Mouse (Mus musculus) gastrocnemius, adult 2 months (tissue): ENCODE results near the gene B230219D22Rik. TPM values are rescaled to one million over a fixed set of nuclear protein-coding genes. Genes with fewer than 3 reads are reported as not detected.

Source experiments
- DNase-seq: peaks from one replicate; pipeline ENCODE4 v3.0.0; 2022
- H3K27ac ChIP-seq: fragments of 200-600 bp; 2 replicates; pipeline ENCODE4 v1.8.1; 2022; ENCODE audit warnings: mild to moderate bottlenecking
- H3K4me3 ChIP-seq: fragments of 200-600 bp; 2 replicates; pipeline ENCODE4 v1.8.1; 2022; ENCODE audit warnings: mild to moderate bottlenecking, moderate library complexity
- CTCF ChIP-seq: fragments of 200-600 bp; IDR thresholded peaks from 2 replicates; pipeline ENCODE4 v1.8.1; 2022; ENCODE audit warnings: antibody characterized with exemption, mild to moderate bottlenecking, moderate library complexity
- intact Hi-C: fragments of 180-260 bp; cut with DNase I; formaldehyde crosslinking; loops from one replicate; pipeline ENCODE4 v1.15.1; 2025
- total RNA-seq, 2 experiments: library from RNA; stranded (reverse); gene quantifications; 2 replicates each; pipeline ENCODE4 v1.2.3; 2021

Gene B230219D22Rik
- total RNA-seq, 2 experiments from 2014 or later: 29.4 to 33.2 TPM

DNA sequence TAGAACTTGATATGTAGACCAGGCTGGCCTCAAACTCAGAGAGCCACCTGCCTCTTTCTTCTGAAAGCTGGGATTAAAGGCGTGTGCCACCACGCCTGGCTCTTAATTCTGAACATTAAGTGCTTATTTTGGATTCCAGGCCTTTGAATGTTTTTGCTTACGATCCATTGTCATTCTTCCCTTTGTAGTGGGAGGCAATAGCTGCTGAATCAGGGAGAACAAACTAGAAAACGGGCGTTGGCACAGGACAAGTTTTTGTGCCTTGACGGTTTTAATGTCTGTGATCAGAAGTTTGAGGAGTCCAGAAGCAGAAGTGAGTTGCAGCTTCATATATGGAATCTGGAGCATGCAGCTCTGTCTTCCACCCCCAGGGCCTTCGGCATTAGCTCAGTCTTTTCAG lies 37.8 kb downstream of the B230219D22Rik start:
- intact Hi-C loops: loop anchor here (10.0 kb wide), 1 partner anchor 234 kb away; no protein-coding TSS in a partner anchor
- DNase-seq: no peak
- Histone ChIP-seq H3K27ac (no peak overlapping the region), H3K4me3 (no peak overlapping the region)
- TF ChIP-seq CTCF: no peak

DNA sequence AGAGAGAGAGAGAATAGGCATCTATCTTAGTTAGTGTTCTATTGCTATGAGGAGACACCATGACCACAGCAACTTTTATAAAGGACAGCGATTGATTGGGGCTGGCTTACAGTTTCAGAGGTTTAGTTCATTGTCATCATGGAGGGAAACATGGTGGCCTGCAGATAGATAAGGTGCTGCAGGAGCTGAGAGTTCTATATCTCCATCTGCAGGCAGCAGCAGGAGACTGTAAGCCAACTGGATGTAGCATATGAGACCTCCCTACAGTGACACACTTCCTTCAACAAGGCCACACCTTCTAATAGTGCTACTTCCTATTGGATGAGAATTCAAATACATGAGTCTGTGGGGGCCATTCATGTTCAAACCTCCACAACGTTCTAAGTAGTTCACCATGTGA lies 39.2 kb downstream of the B230219D22Rik start:
- no peak overlapping the region for H3K27ac ChIP-seq
- TF ChIP-seq CTCF: no peak
- intact Hi-C loops: loop anchor here (10.0 kb wide), 1 partner anchor 233 kb away; no protein-coding TSS in a partner anchor
- H3K4me3 ChIP-seq: no peak overlapping the region
- DNase-seq: no peak

DNA sequence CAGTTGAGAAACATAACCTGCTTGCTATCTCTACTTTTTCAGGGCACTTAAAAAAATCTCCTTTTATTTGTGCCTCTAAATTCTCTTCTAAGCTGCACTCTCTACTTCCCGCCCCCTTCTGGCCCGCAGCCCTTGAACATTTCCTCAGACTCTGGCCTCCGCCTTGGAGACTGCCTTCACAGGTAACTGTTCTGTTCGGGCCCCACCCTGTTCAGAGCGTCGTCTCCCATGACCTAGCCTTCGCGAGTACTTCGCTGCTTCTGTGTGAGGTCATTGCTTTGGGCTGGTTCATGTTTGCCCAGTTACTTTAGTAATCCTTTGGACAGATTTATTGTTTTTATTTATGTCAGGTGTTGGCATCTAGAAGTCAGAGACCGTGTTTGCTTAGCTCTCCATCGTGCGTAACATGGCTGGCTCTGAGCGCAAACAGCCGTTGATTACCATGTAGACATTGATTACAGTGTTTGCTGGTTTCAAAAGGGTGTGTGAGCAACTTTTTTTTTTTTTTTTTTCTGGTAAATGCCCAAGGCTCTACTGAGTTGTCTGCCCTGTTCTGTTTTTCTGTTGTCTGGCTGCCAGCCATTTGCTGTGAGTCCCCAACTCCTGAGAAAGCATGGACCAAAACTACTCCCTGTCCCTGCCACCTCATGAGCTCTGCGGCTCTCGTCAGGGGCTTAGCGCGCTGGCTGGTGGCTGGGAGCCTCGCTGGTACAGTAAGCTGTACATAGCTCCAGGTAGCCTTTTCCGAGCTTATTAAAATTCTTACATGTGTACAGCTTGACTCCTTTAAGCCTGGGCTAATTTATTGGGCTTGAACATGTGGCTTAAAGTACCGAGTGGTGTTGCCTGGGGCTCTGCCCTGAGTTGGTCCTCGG lies 40.9 kb downstream of the B230219D22Rik start:
- DNase-seq: no peak
- no peak for TF ChIP-seq CTCF
- Histone ChIP-seq H3K27ac (no peak overlapping the region), H3K4me3 (no peak overlapping the region)
- intact Hi-C loops: loop anchor here (10.0 kb wide), 1 partner anchor 231 kb away; no protein-coding TSS in a partner anchor

DNA sequence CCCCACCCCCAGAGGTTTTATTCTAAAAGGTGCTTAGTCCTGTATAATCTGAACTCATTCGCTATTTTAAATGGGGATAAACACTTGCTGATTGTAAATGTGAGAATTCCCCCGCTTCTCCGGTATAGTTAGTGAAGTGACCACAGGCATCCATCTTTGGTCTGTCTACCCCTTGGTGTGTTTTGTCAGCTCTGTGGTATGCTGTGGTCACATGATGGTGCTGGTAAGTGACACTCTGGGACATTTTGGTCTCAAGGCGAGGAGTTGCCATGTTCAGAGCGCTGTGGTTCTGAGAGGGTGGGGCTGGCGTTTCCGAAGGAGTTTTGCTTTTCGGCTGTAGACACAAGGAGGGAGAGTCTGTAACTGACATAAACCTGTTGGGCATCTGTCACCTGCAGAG lies 45.0 kb downstream of the B230219D22Rik start:
- no peak for TF ChIP-seq CTCF
- no peak overlapping the region for H3K27ac ChIP-seq
- no peak for DNase-seq
- H3K4me3 ChIP-seq: no peak overlapping the region
- intact Hi-C loops: loop anchor here (10.0 kb wide), 1 partner anchor 227 kb away; no protein-coding TSS in a partner anchor

DNA sequence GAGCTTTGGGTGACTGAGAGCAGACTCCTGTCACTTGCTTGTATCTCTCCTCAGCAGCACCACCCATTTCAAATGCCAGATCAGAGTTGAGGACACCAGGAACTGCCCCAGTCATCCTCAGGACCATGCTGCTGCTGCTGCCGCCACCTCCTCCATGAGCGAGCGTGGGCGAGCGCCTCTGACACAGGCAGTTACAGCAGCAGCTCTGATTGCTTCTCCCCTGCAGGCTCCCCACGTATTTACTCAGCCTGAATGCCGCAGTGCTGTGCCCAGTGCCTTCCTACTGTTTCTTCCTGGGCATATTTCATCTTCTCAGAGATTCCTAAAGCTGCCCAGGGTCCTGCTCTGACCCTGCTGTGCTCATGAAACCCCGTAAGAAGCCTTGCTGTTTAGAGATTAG lies 49.4 kb downstream of the B230219D22Rik start:
- intact Hi-C loops: no loop called here
- Histone ChIP-seq H3K4me3 (no peak overlapping the region), H3K27ac (no peak overlapping the region)
- no peak for DNase-seq
- no peak for TF ChIP-seq CTCF

Other genes with a start within 250 kb of the B230219D22Rik start
- 1 to 10 TPM; 9.6 to 10.0 TPM for gene Grk6, start 248.1 kb upstream of the B230219D22Rik start, total RNA-seq
- under 1 TPM; 0.18 to 0.22 TPM for gene Prr7, start 228.9 kb upstream of the B230219D22Rik start, total RNA-seq
- 1 to 10 TPM; 4.9 to 7.7 TPM for gene Dbn1, start 205.0 kb upstream of the B230219D22Rik start, total RNA-seq
- 100 to 1,000 TPM; 424 to 537 TPM for gene Pdlim7, start 179.4 kb upstream of the B230219D22Rik start, total RNA-seq
- 1 to 10 TPM in 1 of 2 experiments, under 1 TPM in 1; 0.77 to 1.5 TPM for gene Dok3, start 163.8 kb upstream of the B230219D22Rik start, total RNA-seq
- gene Ddx41, start 156.5 kb upstream of the B230219D22Rik start, total RNA-seq: 10 to 100 TPM; 10.6 to 11.5 TPM
- 10 to 100 TPM; 14.4 to 16.6 TPM for gene Fam193b, start 122.0 kb upstream of the B230219D22Rik start, total RNA-seq
- gene Tmed9, start 119.4 kb upstream of the B230219D22Rik start, total RNA-seq: 10 to 100 TPM; 53.3 to 77.0 TPM
- 1 to 10 TPM; 5.9 to 7.1 TPM for gene B4galt7, start 93.2 kb upstream of the B230219D22Rik start, total RNA-seq
- 1 to 10 TPM; 9.7 to 9.9 TPM for gene Caml, start 70.1 kb upstream of the B230219D22Rik start, total RNA-seq
- 10 to 100 TPM; 20.9 to 26.9 TPM for gene Ddx46, start 58.1 kb upstream of the B230219D22Rik start, total RNA-seq
- 10 to 100 TPM; 33.3 to 34.4 TPM for gene Txndc15, start 21.5 kb downstream of the B230219D22Rik start, total RNA-seq
- 10 to 100 TPM; 18.2 to 25.7 TPM for gene Pcbd2, start 34.2 kb downstream of the B230219D22Rik start, total RNA-seq
- gene Catsper3, start 91.4 kb downstream of the B230219D22Rik start, total RNA-seq: under 1 TPM; 0.23 to 0.39 TPM
- gene Pitx1, start 143.1 kb downstream of the B230219D22Rik start, total RNA-seq: under 1 TPM; 0.15 to 0.22 TPM